Mouse (Mus musculus) neural tube, embryonic 13.5 days (tissue): Measurements from ENCODE around the gene Lrmda. TPM values are rescaled to one million over a fixed set of nuclear protein-coding genes. Genes with fewer than 3 reads are reported as not detected.

ENCODE experiments used
- ATAC-seq: fragments of 200-750 bp; cut with Nextera tagmentation; 2 replicates; pipeline ENCODE4 v1.8.0; 2017; ENCODE audit warnings: low read depth, mild to moderate bottlenecking, moderate TSS enrichment, moderate library complexity
- H3K27ac ChIP-seq: fragments of 300-500 bp; sonication (generic); replicated peaks from 2 replicates; pipeline ENCODE4 v1.5.1; 2015; ENCODE audit warnings: moderate library complexity, mild to moderate bottlenecking, inconsistent platforms
- H3K27me3 ChIP-seq: fragments of 300-500 bp; sonication (generic); 2 replicates; pipeline ENCODE4 v1.6.1; 2015; ENCODE audit warnings: mild to moderate bottlenecking, inconsistent platforms
- H3K36me3 ChIP-seq: fragments of 300-500 bp; sonication (generic); 2 replicates; pipeline ENCODE4 v1.6.1; 2015; ENCODE audit warnings: mild to moderate bottlenecking, inconsistent platforms
- H3K4me1 ChIP-seq: fragments of 300-500 bp; sonication (generic); replicated peaks from 2 replicates; pipeline ENCODE4 v1.6.1; 2015; ENCODE audit warnings: inconsistent platforms
- H3K4me2 ChIP-seq: fragments of 300-500 bp; sonication (generic); 2 replicates; pipeline ENCODE4 v1.6.1; 2015; ENCODE audit warnings: inconsistent platforms, mild to moderate bottlenecking, moderate library complexity
- H3K4me3 ChIP-seq: fragments of 300-500 bp; sonication (generic); 2 replicates; pipeline ENCODE4 v1.5.1; 2015; ENCODE audit warnings: mild to moderate bottlenecking, inconsistent platforms
- H3K9ac ChIP-seq: fragments of 300-500 bp; sonication (generic); 2 replicates; pipeline ENCODE4 v1.6.1; 2015; ENCODE audit warnings: moderate library complexity, mild to moderate bottlenecking, inconsistent platforms
- H3K9me3 ChIP-seq: fragments of 300-500 bp; sonication (generic); 2 replicates; pipeline ENCODE4 v1.6.1; 2016; ENCODE audit warnings: inconsistent platforms
- WGBS: fragments of 180-500 bp; shearing (Covaris S2); methylation state at CpG from one replicate; pipeline ENCODE4 v1.1.7; 2015; 5-methylcytosine and 5-hydroxymethylcytosine counted together
- polyA plus RNA-seq: library from polyadenylated mRNA; unstranded; fragments of >200 nt; fragmentation: Nextera tagmentation; extraction: Ambion mirVana; gene quantifications from 2 replicates; pipeline ENCODE4 v1.2.1, GENCODE M21; 2015

Gene Lrmda
- polyA plus RNA-seq, 1 experiment from 2014 or later: not detected

DNA sequence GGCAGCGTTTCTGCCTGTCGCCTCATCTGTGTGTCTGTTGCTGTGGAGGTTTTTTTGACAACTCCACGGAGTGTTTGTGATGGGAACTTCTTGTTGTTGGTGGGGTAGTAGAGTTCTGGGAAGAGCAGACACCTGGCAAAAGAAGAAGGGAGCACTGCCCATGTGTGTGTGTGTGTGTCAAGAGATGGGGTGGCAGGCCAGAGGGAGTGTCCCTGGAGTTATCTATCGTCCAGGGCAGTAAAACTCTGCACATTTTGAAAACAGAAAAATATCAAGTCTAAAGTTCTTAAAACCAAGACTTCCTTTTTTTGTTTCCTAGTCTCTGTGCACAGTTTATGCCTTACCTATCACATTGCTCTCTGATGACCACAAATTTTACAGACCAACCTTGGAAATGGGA, 165.9 kb downstream of the Lrmda start:
- Histone ChIP-seq H3K27ac (no peak overlapping the region), H3K4me3 (no peak overlapping the region)
- WGBS: 89% methylated on average over 4 of the region's 4 CpGs

DNA sequence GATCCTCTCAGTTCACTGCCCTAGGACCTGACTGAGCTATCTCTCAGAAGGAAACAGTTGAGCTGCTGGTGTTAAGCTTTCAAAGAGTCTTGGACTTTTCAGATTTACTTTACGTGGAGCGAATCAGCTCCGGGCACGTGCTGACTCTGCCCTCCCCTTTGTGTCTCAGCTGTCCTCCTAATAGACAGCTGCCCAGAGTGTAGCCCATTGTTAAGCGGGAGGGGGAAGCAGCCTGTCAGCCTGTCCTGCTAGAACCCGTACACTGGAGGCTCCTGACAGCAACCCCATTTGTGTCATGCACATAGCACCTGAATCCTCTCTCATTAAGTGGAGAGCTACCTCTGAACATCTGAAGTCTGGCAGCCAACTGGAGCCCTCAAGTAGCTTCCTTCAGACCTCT, 170.6 kb downstream of the Lrmda start:
- Histone ChIP-seq H3K4me2 (no peak overlapping the region), H3K27me3 (no peaks in the 10 kb centered on the region; the same call in 1 of the 2 replicates), H3K9me3 (no peaks in the 10 kb centered on the region), H3K4me1 (peaks cover 5% of the 10 kb centered on the region), H3K36me3 (no peaks in the 10 kb centered on the region), H3K4me3 (no peak overlapping the region), H3K9ac (no peak overlapping the region), H3K27ac (no peak overlapping the region)
- WGBS: 21% methylated on average over 6 of the region's 6 CpGs
- no peak for ATAC-seq

More for the DNA sequence above, 165.9 kb downstream of the Lrmda start:
- H3K9ac ChIP-seq: no peak overlapping the region
- peaks cover 5% of the 10 kb centered on the region; the same call in 1 of the 2 replicates for H3K4me1 ChIP-seq
- no peak for ATAC-seq
- H3K4me2 ChIP-seq: no peak overlapping the region
- H3K9me3 ChIP-seq: no peaks in the 10 kb centered on the region
- H3K36me3 ChIP-seq: no peaks in the 10 kb centered on the region
- no peaks in the 10 kb centered on the region for H3K27me3 ChIP-seq

DNA sequence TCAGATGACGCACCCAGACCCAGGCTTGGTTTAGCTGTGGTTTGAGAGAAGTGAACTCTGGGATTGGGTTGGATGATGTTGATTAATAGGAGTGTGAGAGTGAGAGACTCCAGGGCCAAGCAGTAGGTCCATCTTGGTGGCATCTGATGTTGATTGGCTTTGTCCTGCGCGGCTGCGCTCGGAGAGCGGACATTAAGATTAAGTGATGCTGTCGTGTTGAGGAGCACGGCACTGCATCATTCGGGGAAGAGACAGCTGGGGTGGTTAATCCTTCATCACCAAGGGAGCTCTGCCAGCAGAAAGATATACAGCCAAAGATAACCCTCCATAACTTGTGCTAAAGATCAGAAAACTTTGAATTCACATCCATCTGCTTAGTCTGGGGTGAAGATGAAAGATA, 172.7 kb downstream of the Lrmda start:
- 0 out of 2 replicates have a peak, but pooled peaks have one; percentile 27 for ATAC-seq
- 74% methylated on average over 9 of the region's 9 CpGs for WGBS
- Histone ChIP-seq H3K9ac (no peak overlapping the region), H3K4me1 (peaks cover 5% of the 10 kb centered on the region), H3K27ac (no peak overlapping the region), H3K9me3 (no peaks in the 10 kb centered on the region), H3K36me3 (no peaks in the 10 kb centered on the region), H3K4me3 (no peak overlapping the region), H3K27me3 (no peaks in the 10 kb centered on the region; the same call in 1 of the 2 replicates), H3K4me2 (no peak overlapping the region)

DNA sequence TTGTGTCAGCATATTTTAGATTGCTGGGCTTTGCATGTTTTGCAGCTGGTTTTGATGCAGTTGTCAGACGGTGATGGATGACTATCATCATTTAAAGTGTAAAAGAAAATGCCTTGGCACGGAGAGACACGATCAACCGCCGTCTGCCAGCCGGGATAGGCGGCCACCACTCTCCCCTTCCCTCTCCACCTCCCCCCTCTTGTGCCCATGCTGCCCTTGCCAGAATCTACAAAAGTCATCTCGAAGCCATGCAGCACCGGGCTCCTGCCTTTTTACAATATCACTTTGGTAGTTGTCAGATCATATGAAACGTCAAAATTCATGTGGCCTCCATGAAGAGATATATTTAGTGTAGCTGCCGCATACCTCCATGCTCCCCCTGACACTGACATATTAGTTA, 178.5 kb downstream of the Lrmda start:
- no peak overlapping the region for H3K27ac ChIP-seq
- 53% methylated on average over 11 of the region's 11 CpGs for WGBS
- no peak overlapping the region for H3K4me2 ChIP-seq
- H3K4me1 ChIP-seq: peaks cover 6% of the 10 kb centered on the region; the same call in 1 of the 2 replicates
- H3K36me3 ChIP-seq: no peaks in the 10 kb centered on the region
- H3K9me3 ChIP-seq: no peaks in the 10 kb centered on the region
- H3K27me3 ChIP-seq: no peaks in the 10 kb centered on the region; the same call in 1 of the 2 replicates
- no peak overlapping the region for H3K4me3 ChIP-seq
- H3K9ac ChIP-seq: no peak overlapping the region
- no peak for ATAC-seq

DNA sequence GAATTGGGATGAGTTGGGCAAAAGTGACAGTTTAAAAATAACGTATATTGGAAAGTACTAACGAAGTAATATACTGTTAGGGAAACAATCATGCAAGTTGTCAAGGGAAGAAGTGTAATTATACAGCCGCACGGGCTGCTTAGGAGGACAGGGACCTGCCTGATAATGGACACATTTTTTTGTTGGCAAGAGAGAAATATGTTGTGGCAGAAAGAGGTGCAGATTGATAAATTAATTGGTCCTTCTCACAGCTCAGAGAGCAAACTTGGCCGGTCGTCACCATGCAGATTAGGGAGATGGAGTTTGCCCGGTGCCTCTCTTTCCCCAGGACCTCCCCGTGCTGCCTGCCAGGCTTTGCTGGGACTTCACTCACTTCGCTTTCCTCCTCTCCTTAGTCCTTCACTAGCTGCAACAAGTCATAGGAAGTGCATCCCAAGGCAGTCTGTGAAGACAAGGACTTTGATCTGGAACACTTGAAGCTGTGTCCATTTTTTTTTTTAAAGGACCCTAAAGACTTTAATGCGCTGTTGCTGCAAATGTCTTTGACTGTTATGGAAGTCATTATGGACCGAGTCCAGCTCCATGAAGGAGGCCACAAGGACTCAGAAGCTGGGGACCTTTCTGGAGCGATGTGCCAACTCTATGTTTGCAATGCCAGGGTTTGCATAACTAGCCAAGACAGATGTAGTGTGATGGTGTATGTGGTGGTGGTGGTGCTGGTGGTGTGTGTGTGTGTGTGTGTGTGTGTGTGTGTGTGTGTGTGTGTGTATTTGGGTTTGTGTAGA, 179.3 kb downstream of the Lrmda start:
- H3K4me2 ChIP-seq: no peak overlapping the region
- H3K4me1 ChIP-seq: peaks cover 6% of the 10 kb centered on the region; the same call in 1 of the 2 replicates
- H3K27me3 ChIP-seq: no peaks in the 10 kb centered on the region; the same call in 1 of the 2 replicates
- no peak overlapping the region for H3K9ac ChIP-seq
- WGBS: 75% methylated on average over 12 of the region's 12 CpGs
- ATAC-seq: no peak
- H3K36me3 ChIP-seq: no peaks in the 10 kb centered on the region
- no peak overlapping the region for H3K4me3 ChIP-seq
- no peaks in the 10 kb centered on the region for H3K9me3 ChIP-seq
- H3K27ac ChIP-seq: no peak overlapping the region

DNA sequence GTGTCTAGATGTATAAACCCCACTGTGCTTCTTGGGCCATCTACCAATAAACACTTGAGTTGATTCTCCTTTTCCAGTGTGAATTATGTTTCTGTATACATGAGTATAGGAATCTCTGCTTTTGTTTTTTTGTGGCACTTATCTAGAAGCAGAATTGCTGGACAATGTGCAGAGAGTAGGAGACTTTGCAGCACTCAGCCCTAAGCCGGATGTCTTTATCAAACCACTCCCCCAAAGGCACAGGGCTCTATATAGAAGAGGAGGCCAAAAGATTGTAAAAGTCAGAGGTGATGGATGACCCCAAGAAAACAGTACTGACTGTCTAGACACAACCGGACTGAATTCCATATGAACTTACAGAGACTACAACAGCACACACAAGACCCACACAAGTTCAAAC, 182.2 kb downstream of the Lrmda start:
- Histone ChIP-seq H3K36me3 (no peaks in the 10 kb centered on the region), H3K9ac (no peak overlapping the region), H3K27me3 (no peaks in the 10 kb centered on the region), H3K4me2 (no peak overlapping the region), H3K4me1 (peaks cover 6% of the 10 kb centered on the region; the same call in 1 of the 2 replicates), H3K9me3 (no peaks in the 10 kb centered on the region), H3K27ac (no peak overlapping the region), H3K4me3 (no peak overlapping the region)
- no peak for ATAC-seq
- 27% methylated on average over 2 of the region's 2 CpGs for WGBS

DNA sequence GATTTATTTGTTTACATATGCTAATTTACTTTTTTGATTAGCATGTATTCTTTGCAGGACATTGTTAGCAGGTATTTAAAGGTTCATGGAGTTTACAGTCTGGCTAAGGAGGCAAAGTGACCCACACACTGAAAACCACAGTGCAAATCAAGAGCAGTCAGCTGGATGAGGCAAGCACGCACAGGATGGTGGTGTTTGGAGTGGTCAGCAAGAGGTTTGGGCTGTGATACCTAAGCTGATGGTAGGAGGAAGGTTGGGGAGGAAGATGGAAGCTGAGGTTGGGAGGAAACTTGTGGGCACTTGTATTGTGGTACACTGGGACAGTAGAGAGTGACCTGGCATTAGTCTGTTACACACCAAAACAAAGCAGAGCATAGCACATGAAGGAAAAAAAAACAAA, 191.1 kb downstream of the Lrmda start:
- H3K27me3 ChIP-seq: peaks cover 16% of the 10 kb centered on the region
- no peaks in the 10 kb centered on the region for H3K9me3 ChIP-seq
- 88% methylated on average over 1 of the region's 1 CpGs for WGBS
- no peak for ATAC-seq
- H3K4me3 ChIP-seq: no peak overlapping the region
- H3K36me3 ChIP-seq: no peaks in the 10 kb centered on the region
- no peak overlapping the region for H3K27ac ChIP-seq
- no peak overlapping the region for H3K9ac ChIP-seq
- H3K4me2 ChIP-seq: no peak overlapping the region
- H3K4me1 ChIP-seq: peaks cover 15% of the 10 kb centered on the region

DNA sequence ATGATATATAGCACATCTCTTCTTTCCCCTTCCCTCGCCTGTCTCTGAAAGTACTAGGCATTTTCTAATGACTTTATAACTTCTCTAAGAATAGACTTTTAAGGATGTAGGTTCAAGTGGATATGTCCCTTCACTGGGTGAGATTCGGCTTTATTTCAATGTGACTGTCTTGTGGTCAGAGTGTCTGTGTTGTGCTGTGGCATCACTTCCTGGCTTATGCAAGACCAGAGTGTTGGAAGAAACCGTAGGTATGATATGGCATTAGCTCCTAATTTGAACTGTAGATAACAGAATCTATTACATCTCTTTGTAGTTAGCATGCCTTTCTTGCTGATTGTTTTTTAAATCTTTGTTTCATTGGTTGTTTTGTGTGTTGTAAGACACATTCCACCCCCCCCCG, 198.7 kb downstream of the Lrmda start:
- H3K9ac ChIP-seq: no peak overlapping the region
- H3K27ac ChIP-seq: no peak overlapping the region
- H3K4me3 ChIP-seq: no peak overlapping the region
- no peak for ATAC-seq
- no peaks in the 10 kb centered on the region for H3K36me3 ChIP-seq
- H3K4me2 ChIP-seq: no peak overlapping the region
- no peaks in the 10 kb centered on the region for H3K27me3 ChIP-seq
- H3K9me3 ChIP-seq: peaks cover 3% of the 10 kb centered on the region; the same call in 1 of the 2 replicates
- WGBS: 83% methylated on average over 4 of the region's 4 CpGs
- H3K4me1 ChIP-seq: peaks cover 12% of the 10 kb centered on the region

DNA sequence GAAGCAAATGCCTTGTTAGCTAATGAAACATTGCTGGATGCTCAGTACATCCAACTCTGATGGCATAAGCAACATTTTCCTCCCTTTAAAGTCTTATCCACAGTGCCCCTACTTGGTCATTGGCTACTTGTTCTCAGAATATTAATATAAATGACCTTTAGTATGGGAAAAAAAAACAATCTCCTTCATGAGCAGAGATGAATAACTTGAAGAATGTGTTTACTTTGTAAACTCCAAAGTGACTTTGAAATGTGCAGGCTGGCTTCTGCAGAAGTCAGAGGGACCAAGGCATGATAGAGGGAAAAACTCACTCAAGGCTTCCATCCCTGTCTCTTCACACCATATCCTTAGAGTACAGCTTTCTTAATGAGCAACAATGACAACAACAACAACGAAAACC, 202.5 kb downstream of the Lrmda start:
- no peaks in the 10 kb centered on the region for H3K27me3 ChIP-seq
- no peak overlapping the region for H3K27ac ChIP-seq
- H3K4me2 ChIP-seq: no peak overlapping the region
- H3K36me3 ChIP-seq: no peaks in the 10 kb centered on the region
- H3K4me3 ChIP-seq: no peak overlapping the region
- ATAC-seq: no peak
- H3K9me3 ChIP-seq: peaks cover 3% of the 10 kb centered on the region; the same call in 1 of the 2 replicates
- H3K9ac ChIP-seq: no peak overlapping the region
- no peaks in the 10 kb centered on the region for H3K4me1 ChIP-seq
- WGBS: 78% methylated on average over 1 of the region's 1 CpGs

DNA sequence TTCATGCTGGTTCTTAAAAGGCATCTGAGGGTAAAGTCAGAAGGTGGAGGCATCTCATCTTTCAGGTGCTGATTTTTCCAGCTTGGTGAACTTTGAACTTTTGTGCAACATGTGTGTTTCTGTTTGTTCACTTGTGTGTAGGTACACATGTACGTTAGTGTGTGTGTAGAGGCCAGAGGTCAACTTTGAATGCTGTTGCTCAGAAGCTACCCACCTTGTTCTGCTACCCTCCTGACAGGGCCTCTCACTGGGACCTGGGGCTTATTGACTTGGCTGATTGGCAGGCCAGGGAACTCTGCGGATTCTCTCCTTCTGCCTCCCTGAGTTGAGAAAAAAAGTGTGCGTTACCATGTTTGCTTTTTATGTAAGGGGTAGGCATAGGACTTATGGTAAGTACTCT, 203.1 kb downstream of the Lrmda start:
- no peak for ATAC-seq
- no peaks in the 10 kb centered on the region for H3K4me1 ChIP-seq
- 91% methylated on average over 3 of the region's 3 CpGs for WGBS

DNA sequence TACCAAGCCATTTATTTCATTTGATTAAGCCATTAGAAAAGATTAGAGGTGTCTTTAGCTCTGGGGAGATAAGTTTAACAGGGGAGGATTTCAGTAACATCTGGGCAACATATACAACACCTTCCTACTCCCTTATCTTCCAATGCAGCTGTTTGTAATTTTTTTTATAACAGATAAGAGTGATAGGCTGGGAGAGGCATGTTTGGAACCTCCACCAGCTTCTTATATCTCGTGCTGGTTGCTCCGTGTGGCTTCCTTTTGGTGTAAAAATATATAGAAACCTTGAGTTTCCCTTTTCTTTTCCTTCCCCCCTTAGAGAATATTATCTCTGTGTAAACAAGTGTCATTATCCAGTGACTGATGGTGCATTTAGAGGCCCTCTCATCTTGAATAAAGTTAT, 206.7 kb downstream of the Lrmda start:
- H3K27me3 ChIP-seq: no peaks in the 10 kb centered on the region
- no peak overlapping the region for H3K27ac ChIP-seq
- H3K9ac ChIP-seq: no peak overlapping the region
- no peaks in the 10 kb centered on the region for H3K4me1 ChIP-seq
- H3K4me3 ChIP-seq: no peak overlapping the region
- ATAC-seq: no peak
- H3K36me3 ChIP-seq: no peaks in the 10 kb centered on the region
- H3K4me2 ChIP-seq: no peak overlapping the region
- H3K9me3 ChIP-seq: no peaks in the 10 kb centered on the region
- 91% methylated on average over 2 of the region's 2 CpGs for WGBS

More for the DNA sequence above, 203.1 kb downstream of the Lrmda start:
- Histone ChIP-seq H3K27me3 (no peaks in the 10 kb centered on the region), H3K4me2 (no peak overlapping the region), H3K9ac (no peak overlapping the region), H3K4me3 (no peak overlapping the region), H3K9me3 (peaks cover 3% of the 10 kb centered on the region; the same call in 1 of the 2 replicates), H3K36me3 (no peaks in the 10 kb centered on the region), H3K27ac (no peak overlapping the region)

DNA sequence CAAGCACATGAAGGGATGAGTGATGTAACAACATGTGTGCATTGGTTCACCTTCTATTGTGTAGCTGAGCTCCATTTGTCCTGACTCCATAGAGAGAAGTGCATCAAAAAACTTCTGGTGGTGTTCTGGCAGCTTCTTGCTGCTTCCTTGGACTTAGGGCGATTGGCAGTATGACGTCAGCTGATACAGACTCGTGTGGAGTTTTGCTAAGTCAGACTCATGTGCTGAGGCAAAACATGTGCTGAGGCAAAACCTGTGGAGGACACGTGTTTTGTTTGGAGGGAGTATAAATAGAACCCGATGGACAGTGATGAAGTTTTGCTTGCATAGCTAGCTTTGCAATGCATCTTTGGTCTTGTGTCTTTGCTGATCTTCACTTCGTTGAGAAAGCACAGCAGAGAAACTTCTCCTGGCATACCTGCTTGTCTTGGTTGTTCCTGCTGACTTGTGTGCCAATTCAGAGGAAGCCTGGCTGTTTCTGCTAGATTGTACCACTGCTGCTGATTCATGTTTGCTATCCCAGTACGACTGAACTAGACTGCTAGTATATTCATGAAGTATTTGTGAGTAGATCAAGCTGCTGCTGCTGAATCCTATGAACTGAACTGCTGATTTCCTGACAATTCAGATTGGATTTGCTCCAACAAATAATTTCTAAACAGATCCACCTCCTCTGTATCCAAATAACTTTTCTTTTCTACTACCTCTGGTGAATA, 208.9 kb downstream of the Lrmda start:
- Histone ChIP-seq H3K4me3 (no peak overlapping the region), H3K36me3 (no peaks in the 10 kb centered on the region), H3K27ac (no peak overlapping the region), H3K9ac (no peak overlapping the region), H3K27me3 (no peaks in the 10 kb centered on the region), H3K4me1 (no peaks in the 10 kb centered on the region), H3K4me2 (no peak overlapping the region), H3K9me3 (no peaks in the 10 kb centered on the region)
- WGBS: 88% methylated on average over 7 of the region's 7 CpGs
- ATAC-seq: no peak
